Mouse (Mus musculus): ENCODE results near the gene Pxn. TPM values are rescaled to one million over a fixed set of nuclear protein-coding genes. Genes with fewer than 3 reads are reported as not detected.
A peak's percentile ranks its signal among the peaks of the same experiment; 100 is the strongest.

Gene Pxn
- polyA plus RNA-seq, 1 experiment from 2014 or later: 20.6 TPM

DNA sequence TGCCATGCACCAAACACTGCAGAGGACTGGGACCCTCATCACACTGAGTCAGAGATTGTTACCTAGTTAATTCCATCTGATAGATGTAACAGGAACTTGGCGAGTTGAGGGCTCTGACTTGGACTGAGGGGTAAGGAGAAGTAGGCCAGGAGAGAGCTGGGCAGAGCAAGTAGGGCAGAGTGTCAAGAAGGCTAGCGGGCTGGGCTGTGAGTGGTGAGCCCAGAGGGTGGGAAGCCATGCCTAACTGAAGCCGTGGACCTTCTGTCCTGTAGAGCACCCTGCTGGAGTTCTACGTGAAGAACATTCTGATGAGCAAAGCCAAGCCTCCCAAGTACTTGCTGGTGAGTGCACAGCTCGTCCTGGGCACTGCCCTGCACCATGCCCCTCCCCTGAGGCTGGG lies 72.9 kb downstream of the Pxn start:
- 91% methylated on average over 5 of the region's 5 CpGs for WGBS

DNA sequence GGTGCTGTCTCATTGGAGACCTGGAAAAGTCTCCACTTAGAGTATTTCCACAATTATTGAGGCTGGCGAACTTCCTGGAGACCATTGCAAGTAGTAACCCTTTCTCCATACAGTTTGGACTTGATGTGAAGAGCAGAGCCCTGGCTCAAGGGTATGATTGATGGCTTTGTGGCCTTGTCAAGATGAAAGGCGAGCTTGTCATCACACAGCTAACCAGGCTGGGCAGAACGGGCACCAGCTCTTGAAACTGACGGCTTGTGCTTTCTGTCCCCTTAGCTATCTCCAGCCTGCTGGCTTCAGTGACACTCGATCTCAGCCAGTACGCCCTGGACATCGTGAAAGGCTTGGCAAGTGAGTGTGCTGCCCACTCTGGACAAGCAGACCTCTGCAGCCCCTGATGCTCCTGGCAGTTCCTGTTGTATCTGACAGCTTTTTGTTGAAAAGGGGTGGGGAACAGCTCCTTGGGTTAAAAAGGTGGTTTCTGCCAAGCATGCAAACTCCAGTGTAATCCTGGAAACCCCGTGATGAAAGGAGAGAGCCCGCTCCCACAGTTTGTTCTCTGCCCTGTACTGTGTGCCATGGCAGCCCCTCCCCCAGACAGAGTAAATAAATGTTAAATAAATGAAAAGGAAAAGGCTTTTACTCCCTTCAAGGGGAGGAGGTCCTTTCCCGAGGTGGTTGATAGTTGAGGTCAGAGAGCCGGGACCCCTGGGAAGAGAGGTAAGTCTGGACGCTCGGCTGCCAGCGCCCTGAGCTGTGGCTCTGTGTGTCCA lies 73.9 kb downstream of the Pxn start:
- H3K9ac ChIP-seq (replicated peaks; ENCODE audit: low read depth, low read length): no peak overlapping the region
- 91% methylated on average over 14 of the region's 14 CpGs for WGBS
- H3K4me1 ChIP-seq (replicated peaks; ENCODE audit: control insufficient read depth, insufficient read depth, low read length): no peaks in the 10 kb centered on the region
- peaks cover 75% of the 10 kb centered on the region for H3K36me3 ChIP-seq (ENCODE audit: control insufficient read depth, insufficient read depth)
- no peaks in the 10 kb centered on the region for H3K27me3 ChIP-seq (replicated peaks; ENCODE audit: control insufficient read depth, insufficient read depth, low read length)
- no peak overlapping the region for H3K4me2 ChIP-seq (ENCODE audit: low read length)
- ATAC-seq: no peak
- H3K27ac ChIP-seq (ENCODE audit: low read length): no peak overlapping the region
- no peak overlapping the region for H3K4me3 ChIP-seq (replicated peaks; ENCODE audit: low read length)
- peaks cover 3% of the 10 kb centered on the region; the same call in 1 of the 2 replicates for H3K9me3 ChIP-seq (ENCODE audit: control insufficient read depth, low read length)

More for the DNA sequence above, 72.9 kb downstream of the Pxn start:
- H3K4me2 ChIP-seq (ENCODE audit: low read length): no peak overlapping the region
- no peak for ATAC-seq
- H3K4me1 ChIP-seq (replicated peaks; ENCODE audit: control insufficient read depth, insufficient read depth, low read length): no peaks in the 10 kb centered on the region
- peaks cover 3% of the 10 kb centered on the region; the same call in 1 of the 2 replicates for H3K9me3 ChIP-seq (ENCODE audit: control insufficient read depth, low read length)
- H3K27ac ChIP-seq (ENCODE audit: low read length): no peak overlapping the region
- no peak overlapping the region for H3K4me3 ChIP-seq (replicated peaks; ENCODE audit: low read length)
- H3K27me3 ChIP-seq (replicated peaks; ENCODE audit: control insufficient read depth, insufficient read depth, low read length): no peaks in the 10 kb centered on the region
- H3K36me3 ChIP-seq (ENCODE audit: control insufficient read depth, insufficient read depth): peaks cover 73% of the 10 kb centered on the region
- no peak overlapping the region for H3K9ac ChIP-seq (replicated peaks; ENCODE audit: low read depth, low read length)

DNA sequence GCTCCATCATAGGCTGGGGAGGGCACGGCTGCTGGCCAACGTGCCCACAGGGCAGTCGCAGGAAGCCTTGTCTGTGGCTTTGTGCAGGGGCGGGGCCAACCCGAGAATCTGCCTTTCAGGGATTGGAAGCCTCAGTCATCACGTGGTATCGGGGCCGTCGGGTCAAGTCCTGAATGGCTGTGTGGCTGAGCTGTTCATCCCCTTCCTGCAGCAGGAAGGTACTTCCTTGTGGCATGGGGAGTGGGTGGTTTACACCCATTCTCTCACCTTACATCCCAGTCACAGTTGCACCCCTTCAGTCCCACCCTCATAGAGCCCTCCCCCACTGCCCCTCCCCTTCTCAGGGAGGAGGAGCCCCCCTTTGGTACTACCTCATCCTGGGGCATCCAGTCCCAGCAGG lies 75.2 kb downstream of the Pxn start:
- no peak overlapping the region for H3K4me3 ChIP-seq (replicated peaks; ENCODE audit: low read length)
- H3K4me1 ChIP-seq (replicated peaks; ENCODE audit: control insufficient read depth, insufficient read depth, low read length): no peaks in the 10 kb centered on the region
- H3K27me3 ChIP-seq (replicated peaks; ENCODE audit: control insufficient read depth, insufficient read depth, low read length): no peaks in the 10 kb centered on the region
- WGBS: 96% methylated on average over 9 of the region's 9 CpGs
- no peak overlapping the region for H3K4me2 ChIP-seq (ENCODE audit: low read length)
- H3K9ac ChIP-seq (replicated peaks; ENCODE audit: low read depth, low read length): no peak overlapping the region
- H3K36me3 ChIP-seq (ENCODE audit: control insufficient read depth, insufficient read depth): peaks cover 65% of the 10 kb centered on the region
- H3K9me3 ChIP-seq (ENCODE audit: control insufficient read depth, low read length): peaks cover 3% of the 10 kb centered on the region; the same call in 1 of the 2 replicates
- ATAC-seq: no peak
- no peak overlapping the region for H3K27ac ChIP-seq (ENCODE audit: low read length)

DNA sequence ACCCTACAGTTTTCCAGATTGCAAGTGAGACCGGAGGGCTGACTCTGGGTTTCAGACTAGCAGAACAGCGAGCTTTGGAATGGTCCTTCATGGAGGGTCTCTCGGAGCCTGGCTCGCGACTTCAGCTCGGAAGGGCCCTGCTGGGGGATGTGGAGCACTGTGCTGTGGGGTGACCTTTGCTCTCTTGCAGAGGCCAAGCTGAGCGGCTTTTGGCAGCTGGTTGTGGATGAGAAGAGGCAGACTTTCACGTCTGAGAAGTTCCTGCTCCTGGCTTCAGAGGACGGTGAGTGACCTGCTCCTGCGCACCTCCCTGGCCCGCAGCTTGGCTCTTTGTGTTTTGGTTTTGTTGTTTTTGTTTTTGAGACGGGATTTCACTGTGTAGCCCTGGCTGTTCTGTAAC lies 79.1 kb downstream of the Pxn start:
- ATAC-seq: no peak
- Histone ChIP-seq H3K27me3 (replicated peaks; ENCODE audit: control insufficient read depth, insufficient read depth, low read length) (no peaks in the 10 kb centered on the region), H3K9ac (replicated peaks; ENCODE audit: low read depth, low read length) (no peak overlapping the region), H3K4me3 (replicated peaks; ENCODE audit: low read length) (no peak overlapping the region), H3K36me3 (ENCODE audit: control insufficient read depth, insufficient read depth) (peaks cover 54% of the 10 kb centered on the region), H3K9me3 (ENCODE audit: control insufficient read depth, low read length) (peaks cover 3% of the 10 kb centered on the region; the same call in 1 of the 2 replicates), H3K4me1 (replicated peaks; ENCODE audit: control insufficient read depth, insufficient read depth, low read length) (no peaks in the 10 kb centered on the region), H3K4me2 (ENCODE audit: low read length) (no peak overlapping the region), H3K27ac (ENCODE audit: low read length) (no peak overlapping the region)
- WGBS: 91% methylated on average over 12 of the region's 12 CpGs

DNA sequence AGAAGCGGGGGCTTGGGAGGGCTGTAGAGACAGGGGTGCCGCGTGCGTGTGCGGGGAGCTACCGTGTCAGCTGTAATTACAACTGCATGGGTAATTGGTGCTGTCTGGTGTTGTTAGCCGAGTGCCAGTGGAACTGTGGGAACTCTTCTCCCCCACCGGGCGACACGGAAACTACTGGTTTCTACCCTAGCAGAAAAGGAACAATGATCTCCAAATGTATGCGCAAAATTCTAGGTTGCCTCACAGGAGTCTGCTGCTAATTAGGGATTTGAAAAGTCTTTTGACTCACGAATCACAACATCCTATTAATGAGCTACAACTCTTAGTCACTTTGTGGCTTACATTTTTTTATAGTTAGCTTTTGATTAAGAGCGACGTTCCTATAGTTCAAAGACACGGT lies 79.7 kb downstream of the Pxn start:
- ATAC-seq: peak; percentile 71; the same call in 1 of the 2 replicates
- WGBS: 15% methylated on average over 15 of the region's 15 CpGs
- peaks cover 3% of the 10 kb centered on the region; the same call in 1 of the 2 replicates for H3K9me3 ChIP-seq (ENCODE audit: control insufficient read depth, low read length)

DNA sequence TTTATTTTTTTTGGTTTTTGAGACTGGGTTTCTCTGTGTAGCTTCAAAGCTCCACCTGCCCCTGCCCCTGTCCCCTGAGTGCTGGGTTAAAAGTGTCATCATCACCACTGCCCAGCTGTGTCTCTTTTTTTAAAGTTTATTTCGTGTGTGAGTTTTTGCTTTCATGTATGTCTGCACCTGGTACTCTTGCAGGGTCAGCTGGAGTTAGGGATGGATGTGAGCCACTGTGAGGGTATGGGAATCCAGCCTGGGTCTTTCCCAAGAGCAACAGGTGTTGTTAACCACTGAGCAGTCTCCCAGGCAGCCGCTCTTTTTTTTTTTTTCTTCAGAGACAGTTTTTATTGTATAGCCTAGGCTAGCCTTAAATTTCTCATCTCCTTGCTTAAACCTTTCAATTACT lies 80.3 kb downstream of the Pxn start:
- H3K36me3 ChIP-seq (ENCODE audit: control insufficient read depth, insufficient read depth): peaks cover 43% of the 10 kb centered on the region

More for the DNA sequence above, 79.7 kb downstream of the Pxn start:
- H3K4me3 ChIP-seq (replicated peaks; ENCODE audit: low read length): no peak overlapping the region
- H3K4me2 ChIP-seq (ENCODE audit: low read length): no peak overlapping the region
- H3K4me1 ChIP-seq (replicated peaks; ENCODE audit: control insufficient read depth, insufficient read depth, low read length): no peaks in the 10 kb centered on the region
- no peak overlapping the region for H3K27ac ChIP-seq (ENCODE audit: low read length)
- H3K27me3 ChIP-seq (replicated peaks; ENCODE audit: control insufficient read depth, insufficient read depth, low read length): no peaks in the 10 kb centered on the region
- H3K9ac ChIP-seq (replicated peaks; ENCODE audit: low read depth, low read length): no peak overlapping the region
- peaks cover 49% of the 10 kb centered on the region for H3K36me3 ChIP-seq (ENCODE audit: control insufficient read depth, insufficient read depth)

DNA sequence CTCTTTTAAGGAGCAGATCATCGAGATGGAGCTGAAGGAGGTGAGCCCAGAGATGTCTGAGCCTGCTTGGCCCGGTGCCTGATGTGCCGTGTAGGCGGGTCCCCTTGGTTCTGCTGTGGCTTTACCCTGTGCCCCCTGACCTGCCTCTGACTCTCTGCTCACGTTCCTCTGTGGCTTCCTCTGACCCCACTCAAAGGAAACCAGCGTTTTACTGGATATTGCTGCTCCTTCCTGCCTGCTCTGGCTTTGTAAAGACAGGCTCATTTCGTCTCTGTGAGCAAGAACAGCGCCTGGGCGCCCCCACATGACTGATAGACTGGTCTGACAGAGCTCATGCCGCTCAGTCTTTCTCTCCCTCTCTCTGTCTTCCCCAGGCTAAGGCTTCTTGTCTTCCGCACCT lies 84.6 kb downstream of the Pxn start:
- H3K4me3 ChIP-seq (replicated peaks; ENCODE audit: low read length): no peak overlapping the region
- no peak overlapping the region for H3K27ac ChIP-seq (ENCODE audit: low read length)
- no peaks in the 10 kb centered on the region for H3K27me3 ChIP-seq (replicated peaks; ENCODE audit: control insufficient read depth, insufficient read depth, low read length)
- H3K4me1 ChIP-seq (replicated peaks; ENCODE audit: control insufficient read depth, insufficient read depth, low read length): no peaks in the 10 kb centered on the region
- no peak for ATAC-seq
- peaks cover 38% of the 10 kb centered on the region for H3K36me3 ChIP-seq (ENCODE audit: control insufficient read depth, insufficient read depth)
- WGBS: 89% methylated on average over 11 of the region's 11 CpGs
- no peaks in the 10 kb centered on the region for H3K9me3 ChIP-seq (ENCODE audit: control insufficient read depth, low read length)
- no peak overlapping the region for H3K9ac ChIP-seq (replicated peaks; ENCODE audit: low read depth, low read length)
- no peak overlapping the region for H3K4me2 ChIP-seq (ENCODE audit: low read length)

More for the DNA sequence above, 80.3 kb downstream of the Pxn start:
- no peak for ATAC-seq
- no peaks in the 10 kb centered on the region for H3K4me1 ChIP-seq (replicated peaks; ENCODE audit: control insufficient read depth, insufficient read depth, low read length)
- WGBS: 88% methylated on average over 2 of the region's 2 CpGs
- H3K27me3 ChIP-seq (replicated peaks; ENCODE audit: control insufficient read depth, insufficient read depth, low read length): no peaks in the 10 kb centered on the region
- no peak overlapping the region for H3K4me3 ChIP-seq (replicated peaks; ENCODE audit: low read length)
- H3K9ac ChIP-seq (replicated peaks; ENCODE audit: low read depth, low read length): no peak overlapping the region
- H3K27ac ChIP-seq (ENCODE audit: low read length): no peak overlapping the region
- H3K9me3 ChIP-seq (ENCODE audit: control insufficient read depth, low read length): peaks cover 3% of the 10 kb centered on the region; the same call in 1 of the 2 replicates
- H3K4me2 ChIP-seq (ENCODE audit: low read length): no peak overlapping the region

DNA sequence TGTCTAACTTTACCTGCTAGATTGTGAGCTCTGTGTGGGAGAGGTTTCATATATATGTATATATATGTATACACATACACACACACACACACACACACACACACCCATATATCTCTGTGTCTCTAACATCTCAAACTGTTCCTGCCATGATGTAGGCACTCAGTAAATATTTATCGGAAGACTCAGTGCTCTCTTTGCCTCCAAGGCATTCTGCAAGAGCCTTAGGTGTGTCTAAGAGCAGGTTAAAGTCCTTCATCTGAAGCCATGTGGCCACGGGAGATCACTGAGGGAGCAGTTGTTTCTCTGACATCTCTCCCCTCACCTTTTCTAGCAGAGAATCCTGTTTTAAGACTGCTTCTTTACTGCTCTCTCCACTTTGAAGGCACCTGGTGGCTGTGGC lies 85.0 kb downstream of the Pxn start:
- no peak overlapping the region for H3K4me2 ChIP-seq (ENCODE audit: low read length)
- H3K4me1 ChIP-seq (replicated peaks; ENCODE audit: control insufficient read depth, insufficient read depth, low read length): no peaks in the 10 kb centered on the region
- H3K36me3 ChIP-seq (ENCODE audit: control insufficient read depth, insufficient read depth): peaks cover 38% of the 10 kb centered on the region
- H3K27ac ChIP-seq (ENCODE audit: low read length): no peak overlapping the region
- H3K9ac ChIP-seq (replicated peaks; ENCODE audit: low read depth, low read length): no peak overlapping the region
- 96% methylated on average over 2 of the region's 2 CpGs for WGBS
- H3K4me3 ChIP-seq (replicated peaks; ENCODE audit: low read length): no peak overlapping the region
- H3K9me3 ChIP-seq (ENCODE audit: control insufficient read depth, low read length): no peaks in the 10 kb centered on the region
- H3K27me3 ChIP-seq (replicated peaks; ENCODE audit: control insufficient read depth, insufficient read depth, low read length): no peaks in the 10 kb centered on the region
- no peak for ATAC-seq

DNA sequence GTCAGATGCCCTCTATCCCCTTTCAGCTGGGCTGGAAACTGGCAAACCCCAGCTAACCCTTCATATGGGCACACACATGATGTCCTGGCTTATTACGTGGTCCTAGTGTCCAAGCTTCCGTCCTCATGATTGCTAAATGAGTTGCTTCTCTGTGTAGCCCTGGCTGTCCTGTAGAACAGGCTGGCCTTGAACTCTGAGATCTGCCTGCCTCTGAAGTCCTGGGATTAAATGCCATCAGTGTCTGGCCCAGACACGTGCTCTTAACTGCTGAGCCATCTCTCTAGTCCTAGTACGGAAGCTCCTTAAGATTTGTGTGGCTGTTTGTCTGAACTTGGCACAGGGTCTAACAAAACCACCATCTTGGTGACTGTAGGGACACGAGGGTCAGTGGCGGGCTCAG lies 97.1 kb downstream of the Pxn start:
- Histone ChIP-seq H3K27me3 (replicated peaks; ENCODE audit: control insufficient read depth, insufficient read depth, low read length) (no peaks in the 10 kb centered on the region), H3K27ac (ENCODE audit: low read length) (no peak overlapping the region), H3K36me3 (ENCODE audit: control insufficient read depth, insufficient read depth) (peaks cover 47% of the 10 kb centered on the region), H3K9ac (replicated peaks; ENCODE audit: low read depth, low read length) (no peak overlapping the region), H3K4me3 (replicated peaks; ENCODE audit: low read length) (no peak overlapping the region), H3K4me1 (replicated peaks; ENCODE audit: control insufficient read depth, insufficient read depth, low read length) (no peaks in the 10 kb centered on the region), H3K9me3 (ENCODE audit: control insufficient read depth, low read length) (no peaks in the 10 kb centered on the region), H3K4me2 (ENCODE audit: low read length) (no peak overlapping the region)
- WGBS: 96% methylated on average over 6 of the region's 6 CpGs
- no peak for ATAC-seq

Data from forebrain, embryonic 16.5 days (tissue).